Mouse (Mus musculus) cerebellum, adult 9-11 months (tissue): ENCODE data around the gene Lrrc57.

Experiments
- DNase-seq: peaks from one replicate; pipeline ENCODE4 v3.0.0; 2022

The Lrrc57 gene

DNA sequence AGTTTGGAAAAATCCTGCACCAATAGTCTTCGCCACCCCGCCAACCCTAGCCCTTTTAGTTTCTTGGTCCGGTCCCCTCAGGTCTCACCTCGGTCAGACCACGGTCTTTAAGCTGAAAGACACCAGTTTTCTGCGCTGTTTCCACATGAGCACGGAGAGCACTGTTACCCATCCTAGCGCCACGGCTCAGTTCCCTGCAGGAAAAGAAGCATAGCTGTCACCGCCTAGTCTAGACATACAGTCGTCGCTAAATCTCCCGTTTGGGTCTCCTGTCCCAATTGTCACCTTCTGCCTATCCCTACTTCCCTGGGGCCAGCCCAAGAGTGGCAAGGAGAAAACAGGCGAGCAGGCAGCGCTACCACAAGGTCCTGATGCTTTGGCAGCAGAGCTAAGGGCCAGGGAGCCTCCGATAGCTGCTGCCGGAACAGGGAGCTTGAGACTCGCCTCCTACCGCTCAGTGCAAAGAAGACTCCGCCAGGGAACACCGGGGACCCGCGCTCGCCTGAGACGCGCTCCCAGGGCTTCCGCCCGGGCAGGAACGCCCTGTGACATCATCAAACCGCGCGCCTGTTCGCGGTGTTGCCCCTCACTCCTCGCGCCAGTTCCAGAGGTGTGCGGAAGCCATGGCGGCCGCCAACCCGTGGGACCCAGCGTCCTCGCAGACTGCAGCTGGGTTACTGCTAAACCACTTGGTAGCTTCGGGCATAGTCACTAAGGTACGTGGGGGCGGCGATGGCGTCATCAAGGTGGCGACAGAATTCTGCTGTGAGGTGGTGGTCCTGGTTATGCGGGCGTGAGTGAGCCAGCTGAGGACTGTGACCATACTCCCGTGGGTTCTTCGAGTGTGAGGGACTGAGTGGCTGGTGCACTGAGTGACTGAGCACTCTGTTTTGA is at the start of gene Lrrc57, which contains the start of gene Haus2:
TSS of gene Lrrc57 (minus strand) at position 691 of the 894 bp plus-strand sequence.
TSS of gene Haus2 (plus strand) at position 554 of the 894 bp plus-strand sequence.
- peak; percentile 89 for DNase-seq

DNA sequence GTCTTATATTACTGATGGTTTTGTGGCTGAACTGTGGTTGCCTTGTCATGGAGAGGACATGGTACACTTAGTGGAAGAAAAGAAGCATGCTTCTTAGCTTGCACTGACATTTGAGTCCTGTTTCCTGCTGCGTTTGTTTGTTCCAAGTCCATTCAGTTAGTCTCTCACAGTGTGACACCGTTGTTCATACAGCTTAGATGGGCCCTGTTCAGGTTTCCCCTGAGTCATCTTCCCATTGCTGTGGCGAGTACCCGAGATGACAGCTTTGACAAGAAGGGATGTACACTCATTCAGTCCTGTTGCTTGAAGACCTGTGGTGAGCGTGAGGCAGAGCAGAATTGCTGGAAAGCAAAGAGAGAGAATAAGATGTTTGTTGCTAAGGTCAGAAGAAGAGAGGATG is 49.2 kb upstream of the Lrrc57 start:
- no peak for DNase-seq

- DNase-seq = no peak
Measured at GRCm38 (mm10) chr2:120656711-120657110, 47.4 kb upstream of the Lrrc57 start.

DNA sequence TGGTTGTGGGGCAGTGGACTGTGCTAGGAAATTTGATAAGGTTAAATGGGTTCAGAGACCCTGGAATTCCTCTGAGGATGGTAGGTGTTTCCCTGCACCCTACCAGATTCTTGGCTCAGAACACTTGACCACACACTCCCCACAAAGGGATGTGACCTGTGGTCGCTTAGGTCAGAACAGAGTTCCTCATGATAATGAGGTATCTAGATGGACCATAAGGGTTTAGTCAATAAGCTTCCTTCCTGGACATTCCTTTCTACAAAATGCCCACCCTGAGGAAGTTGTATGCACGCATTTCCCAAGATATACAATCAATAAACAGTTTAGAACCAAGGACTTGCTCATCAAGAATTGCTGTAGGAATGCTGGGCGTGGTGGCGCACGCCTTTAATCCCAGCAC is 46.6 kb upstream of the Lrrc57 start:
- DNase-seq = no peak

- no peak for DNase-seq
Measured at GRCm38 (mm10) chr2:120654693-120655092, 45.4 kb upstream of the Lrrc57 start.

DNA sequence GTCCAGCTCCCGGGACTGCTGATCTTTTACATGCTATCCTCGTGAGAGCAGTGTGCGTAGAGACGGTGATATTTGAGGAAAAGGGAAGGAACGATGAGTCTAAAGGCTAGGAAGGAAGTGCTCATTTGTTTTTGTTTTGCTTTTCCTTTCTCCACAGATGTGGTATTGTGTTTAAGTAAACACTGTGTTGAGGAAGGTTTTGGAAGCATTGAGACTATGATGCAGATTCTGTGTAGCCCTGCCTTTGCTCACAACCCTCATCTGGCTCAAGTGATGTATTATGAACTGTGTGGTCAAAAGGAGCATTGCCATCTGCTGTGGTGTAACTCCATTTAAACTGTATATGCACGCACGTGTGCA is 43.6 kb upstream of the Lrrc57 start:
- no peak for DNase-seq

DNA sequence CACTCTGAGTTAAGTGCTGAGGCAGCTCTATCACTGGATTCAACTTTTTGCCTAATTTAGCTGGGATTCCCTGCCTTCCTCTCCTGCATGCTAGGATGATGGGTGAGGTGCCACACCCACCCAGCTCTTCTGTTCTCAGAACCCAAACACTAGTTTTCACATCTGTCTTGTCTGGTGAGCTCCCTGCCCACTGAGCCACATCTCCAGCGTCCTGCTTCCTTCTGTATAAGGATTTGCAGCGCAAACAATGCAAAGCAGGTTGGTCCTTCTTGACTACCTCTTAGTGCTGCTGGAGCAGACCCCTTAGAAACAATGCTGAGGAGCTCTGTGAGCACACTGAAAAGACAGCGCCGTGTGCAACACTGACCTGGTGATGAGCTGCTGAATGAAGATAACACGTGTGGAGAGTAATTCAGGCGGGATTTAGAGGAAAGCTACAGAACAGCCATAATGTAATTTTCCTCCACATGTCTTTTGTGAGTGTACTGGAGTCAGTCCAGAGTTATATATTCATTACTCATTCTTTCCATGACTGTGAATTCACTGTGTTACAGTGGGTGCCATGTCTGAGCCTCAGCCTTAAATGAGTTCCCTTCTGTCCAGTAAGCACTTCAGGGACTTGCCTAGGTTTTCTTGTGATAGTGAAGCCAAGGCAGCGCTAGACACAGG is 43.1 kb upstream of the Lrrc57 start:
- DNase-seq = no peak

DNA sequence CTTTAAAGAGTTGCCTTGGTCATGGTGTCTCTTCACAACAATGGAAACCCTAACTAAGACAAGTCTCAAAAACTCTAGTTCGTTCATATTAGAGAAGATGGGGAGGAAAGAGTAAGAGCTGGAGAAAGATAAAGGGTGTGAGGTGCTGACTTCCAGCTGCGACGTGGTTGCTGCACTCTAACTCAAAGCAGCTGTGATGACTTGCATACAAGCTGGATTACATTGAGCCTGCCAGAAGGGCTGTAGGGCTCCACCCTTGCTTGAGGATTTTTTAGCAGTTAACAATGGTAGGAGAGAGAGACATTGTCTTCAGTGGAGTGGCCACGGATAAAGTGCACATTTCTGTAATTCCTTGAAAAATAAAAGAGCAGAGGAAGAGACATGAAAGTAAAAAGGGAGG is 37.5 kb upstream of the Lrrc57 start:
- DNase-seq = no peak

DNA sequence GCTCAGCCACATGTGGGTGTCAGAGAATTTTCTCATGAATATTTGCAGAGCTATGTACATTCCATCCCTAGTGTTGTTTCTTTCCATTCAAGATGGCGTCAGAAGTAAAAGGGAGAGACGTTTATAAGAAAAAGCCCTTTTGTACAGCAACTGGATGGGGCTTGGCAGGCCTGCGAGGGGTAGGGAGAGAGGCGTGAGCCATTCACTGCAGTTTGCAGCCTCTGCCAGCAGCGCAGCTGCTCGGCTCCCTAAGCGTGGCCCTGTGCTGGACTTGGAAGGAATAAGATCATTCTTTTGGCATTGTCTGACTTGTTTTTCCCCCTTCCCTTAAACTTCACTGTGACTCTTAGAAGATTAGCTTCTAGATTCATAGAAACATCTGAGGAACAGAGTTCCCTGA is 34.5 kb upstream of the Lrrc57 start:
- no peak for DNase-seq

DNA sequence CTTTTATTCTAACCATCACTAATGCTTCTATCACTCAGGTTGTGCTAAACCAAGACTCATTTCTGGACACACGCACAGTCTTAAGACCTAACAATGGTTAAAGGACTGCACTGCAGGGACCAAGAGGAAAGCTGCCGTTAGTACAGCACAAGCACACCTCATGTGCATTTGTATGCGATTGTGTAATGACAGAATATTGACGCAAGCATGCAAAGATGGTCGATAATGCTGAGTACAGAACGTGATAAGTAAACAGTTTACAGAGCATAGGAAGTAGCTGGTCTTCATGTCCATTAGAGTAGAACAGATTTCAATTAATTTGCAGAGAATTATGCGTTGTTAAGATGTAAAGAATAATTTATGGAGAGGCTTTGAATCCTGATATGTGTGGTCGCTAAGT is 31.5 kb upstream of the Lrrc57 start:
- no peak for DNase-seq

DNA sequence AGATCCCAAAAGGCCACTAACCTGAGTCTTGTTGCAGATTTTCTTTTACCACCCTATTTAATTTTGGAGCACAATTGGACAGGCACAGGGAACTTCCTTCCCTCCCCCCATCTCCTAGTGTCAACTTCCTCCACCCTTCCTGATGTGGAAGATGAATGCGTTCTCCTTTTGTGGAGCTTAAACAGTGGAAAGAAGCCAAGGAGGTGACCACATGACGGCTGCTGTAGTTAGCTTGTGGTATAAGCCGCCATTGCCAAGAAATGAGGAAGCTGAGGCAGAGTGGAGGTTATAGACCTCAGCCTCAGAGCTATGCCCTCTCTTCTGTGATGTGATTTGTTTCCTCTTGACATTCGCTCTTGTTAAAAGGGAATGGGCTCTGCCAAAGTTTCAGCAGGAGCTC is 22.6 kb upstream of the Lrrc57 start:
- DNase-seq = no peak

- no peak for DNase-seq
Measured at GRCm38 (mm10) chr2:120631521-120631920, 22.2 kb upstream of the Lrrc57 start.

- DNase-seq = no peak
Measured at GRCm38 (mm10) chr2:120630655-120631054, 21.3 kb upstream of the Lrrc57 start.

- DNase-seq = no peak
Measured at GRCm38 (mm10) chr2:120630246-120630645, 20.9 kb upstream of the Lrrc57 start.

- peak; percentile 99 for DNase-seq
Measured at GRCm38 (mm10) chr2:120628886-120629735, 19.8 kb upstream of the Lrrc57 start, which contains the start of gene Stard9. Gene Stard9 (plus strand): TSS chr2:120629121.

GRCm38 (mm10) chr2:120628076-120628865 is 19.0 kb upstream of the Lrrc57 start:
- DNase-seq = no peak

- no peak for DNase-seq
Measured at GRCm38 (mm10) chr2:120622920-120623319, 13.6 kb upstream of the Lrrc57 start.

DNA sequence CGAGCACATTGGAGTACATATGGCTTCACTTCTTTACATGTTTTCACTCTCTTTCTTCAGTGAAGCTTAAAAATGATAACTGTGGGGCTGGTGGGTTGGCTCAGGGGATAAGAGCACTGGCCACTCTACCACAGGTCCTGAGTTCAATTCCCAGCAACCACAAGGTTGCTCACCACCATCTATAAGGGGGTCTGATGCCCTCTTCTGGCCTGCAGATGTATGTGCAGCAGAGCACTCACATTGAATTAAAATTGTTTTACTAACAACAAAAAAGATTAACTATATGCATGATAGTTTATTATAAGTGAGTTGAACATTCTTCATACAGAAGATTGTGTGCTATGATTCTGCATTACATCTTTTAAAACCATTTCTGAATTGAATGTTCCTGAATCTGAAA is 10.2 kb upstream of the Lrrc57 start:
- no peak for DNase-seq

GRCm38 (mm10) chr2:120616279-120617163 is 7.2 kb upstream of the Lrrc57 start:
- DNase-seq = no peak

DNA sequence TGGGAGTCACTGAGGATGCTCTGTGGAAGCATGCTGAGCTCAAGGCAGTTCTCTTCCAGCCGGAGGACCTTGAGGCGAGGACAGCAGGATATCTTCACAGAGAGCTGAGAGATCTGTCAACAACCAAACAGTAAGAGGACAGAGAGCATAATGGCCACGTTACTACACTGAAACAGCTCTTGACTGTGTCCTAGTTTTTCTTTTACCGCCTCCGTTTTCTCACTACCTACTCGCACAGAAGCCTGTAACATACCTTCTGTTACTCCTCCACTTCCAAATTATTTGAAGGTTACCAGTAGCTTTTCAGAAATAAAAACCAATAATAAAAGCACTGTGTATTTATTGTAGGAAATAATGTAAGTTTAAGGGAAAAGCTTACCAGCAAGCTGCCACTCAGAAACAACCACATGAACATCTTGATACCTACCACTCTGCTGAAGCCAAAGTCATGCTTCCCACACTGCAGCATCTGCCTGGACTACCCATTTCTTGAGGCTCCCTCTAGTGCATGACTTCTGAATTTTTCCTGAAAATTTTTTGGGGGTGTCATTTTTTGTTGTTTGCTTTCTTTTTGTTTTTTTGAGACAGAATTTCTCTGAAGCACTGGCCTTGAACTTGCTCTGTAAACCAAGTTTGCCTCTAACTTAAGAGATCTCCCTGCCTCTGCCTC is 3.2 kb downstream of the Lrrc57 start:
- no peak for DNase-seq

- no peak for DNase-seq
Measured at GRCm38 (mm10) chr2:120599506-120599905, 9.8 kb downstream of the Lrrc57 start.
